Mouse (Mus musculus): ENCODE measurements around the gene Draxin. TPM values are rescaled to one million over a fixed set of nuclear protein-coding genes. Genes with fewer than 3 reads are reported as not detected.

The Draxin gene
- total and polyA plus RNA-seq, 2 experiments from 2014 or later = 8.7 to 40.5 TPM

DNA sequence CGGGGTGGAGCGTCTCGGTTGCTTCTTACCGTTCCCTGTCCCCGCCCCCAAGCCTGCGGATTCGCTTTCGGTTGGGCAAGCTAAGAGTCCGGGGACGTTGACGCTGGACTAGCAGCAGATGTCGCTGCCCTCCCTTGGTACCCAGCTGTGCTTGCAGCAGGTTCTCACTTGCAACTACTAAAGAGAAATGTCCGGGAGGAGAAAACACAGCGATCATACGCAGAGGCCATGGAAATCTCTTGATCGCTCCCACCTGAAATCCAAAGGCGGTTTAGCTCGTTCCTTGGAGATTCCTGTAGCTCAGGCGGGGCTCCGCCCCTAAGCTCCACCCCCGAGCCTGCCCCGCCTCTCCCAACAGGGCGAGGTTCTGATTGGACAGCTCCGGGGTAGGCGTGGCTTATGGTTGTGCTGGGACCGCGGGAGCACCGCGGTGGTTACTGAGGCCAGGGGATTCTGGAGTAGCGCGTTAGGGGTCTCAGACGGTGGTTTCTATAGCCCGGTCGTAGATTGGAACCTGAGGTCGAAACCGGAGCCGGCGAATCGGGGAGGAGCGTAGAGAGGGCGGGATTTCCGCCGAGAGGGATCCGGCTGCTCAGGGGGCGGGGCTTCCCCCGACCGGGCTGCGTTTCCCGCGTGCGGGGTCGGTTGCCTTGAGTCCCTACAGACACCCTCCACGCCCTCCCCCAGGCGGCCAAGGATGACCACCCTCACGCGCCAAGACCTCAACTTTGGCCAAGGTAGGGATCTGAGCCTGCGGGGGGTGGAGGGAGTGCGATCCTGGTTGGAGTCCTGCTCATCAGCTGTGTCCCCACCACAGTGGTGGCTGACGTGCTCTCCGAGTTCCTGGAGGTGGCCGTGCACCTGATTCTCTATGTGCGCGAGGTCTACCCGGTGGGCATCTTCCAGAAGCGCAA, 9.9 kb upstream of the Draxin start:
- Histone ChIP-seq H3K27me3 (ENCODE audit: insufficient read depth, low read length) (no peaks in the 10 kb centered on the region), H3K4me1 (ENCODE audit: insufficient read depth) (no peaks in the 10 kb centered on the region), H3K9ac (peak overlapping the region; percentile 63), H3K9me3 (ENCODE audit: low read length) (no peaks in the 10 kb centered on the region), H3K36me3 (ENCODE audit: insufficient read depth) (peaks cover 12% of the 10 kb centered on the region), H3K27ac (ENCODE audit: low read depth, low read length) (peak overlapping the region; percentile 90), H3K4me2 (ENCODE audit: low read depth) (peak overlapping the region; percentile 97), H3K4me3 (ENCODE audit: low read depth, low read length) (peak overlapping the region; percentile 60)
- WGBS = under 1% methylated on average over 65 of the region's 65 CpGs
- TF ChIP-seq CTCF (IDR thresholded peaks at IDR 0.05; ENCODE audit: low read depth) = peak; percentile 64
- ATAC-seq = peak; percentile 97
- peak; percentile 96 for DNase-seq

DNA sequence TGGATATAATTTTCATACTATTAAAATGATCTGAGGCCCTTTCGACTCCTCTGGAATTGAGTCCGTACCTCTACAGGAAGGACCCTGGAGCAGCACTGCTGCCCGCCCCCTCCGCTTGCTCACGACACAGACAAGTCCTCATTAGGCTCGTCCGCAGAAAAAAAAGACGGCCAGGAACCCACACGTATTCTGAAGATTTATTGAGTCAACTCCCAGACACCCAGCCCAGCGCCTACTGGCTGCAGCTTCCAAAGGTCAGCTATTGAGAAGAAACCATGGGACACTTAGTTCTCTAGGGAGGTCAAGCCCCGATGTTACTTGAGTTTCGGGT, 9.2 kb upstream of the Draxin start:
- Histone ChIP-seq H3K9me3 (ENCODE audit: low read length) (no peaks in the 10 kb centered on the region), H3K4me1 (ENCODE audit: insufficient read depth) (no peaks in the 10 kb centered on the region), H3K9ac (peak overlapping the region; percentile 63), H3K4me2 (ENCODE audit: low read depth) (peak overlapping the region; percentile 97), H3K4me3 (ENCODE audit: low read depth, low read length) (peak overlapping the region; percentile 60), H3K27ac (ENCODE audit: low read depth, low read length) (peak overlapping the region; percentile 90), H3K27me3 (ENCODE audit: insufficient read depth, low read length) (no peaks in the 10 kb centered on the region), H3K36me3 (ENCODE audit: insufficient read depth) (peaks cover 6% of the 10 kb centered on the region)
- TF ChIP-seq CTCF (IDR thresholded peaks at IDR 0.05; ENCODE audit: low read depth) = no peak
- ATAC-seq = no peak; the same call in 1 of the 2 replicates
- 3% methylated on average over 12 of the region's 12 CpGs for WGBS
- no peak for DNase-seq

- Histone ChIP-seq H3K4me1 (ENCODE audit: insufficient read depth) (no peaks in the 10 kb centered on the region), H3K36me3 (ENCODE audit: insufficient read depth) (no peaks in the 10 kb centered on the region), H3K4me2 (ENCODE audit: low read depth) (no peak overlapping the region), H3K27ac (ENCODE audit: low read depth, low read length) (no peak overlapping the region), H3K9ac (no peak overlapping the region), H3K27me3 (ENCODE audit: insufficient read depth, low read length) (no peaks in the 10 kb centered on the region), H3K9me3 (ENCODE audit: low read length) (no peaks in the 10 kb centered on the region), H3K4me3 (ENCODE audit: low read depth, low read length) (no peak overlapping the region)
- ATAC-seq = no peak
- no peak for TF ChIP-seq CTCF (IDR thresholded peaks at IDR 0.05; ENCODE audit: low read depth)
- 48% methylated on average over 8 of the region's 8 CpGs for WGBS
- no peak for DNase-seq
Measured at GRCm38 (mm10) chr4:148137503-148137902, 7.0 kb upstream of the Draxin start.

GRCm38 (mm10) chr4:148134988-148135387, 4.5 kb upstream of the Draxin start:
- no peak for TF ChIP-seq CTCF (IDR thresholded peaks at IDR 0.05; ENCODE audit: low read depth)
- no peak for ATAC-seq
- Histone ChIP-seq H3K4me1 (ENCODE audit: insufficient read depth) (peaks cover 8% of the 10 kb centered on the region), H3K27me3 (ENCODE audit: insufficient read depth, low read length) (no peaks in the 10 kb centered on the region), H3K36me3 (ENCODE audit: insufficient read depth) (no peaks in the 10 kb centered on the region), H3K4me3 (ENCODE audit: low read depth, low read length) (no peak overlapping the region), H3K9me3 (ENCODE audit: low read length) (no peaks in the 10 kb centered on the region), H3K9ac (no peak overlapping the region), H3K27ac (ENCODE audit: low read depth, low read length) (no peak overlapping the region), H3K4me2 (ENCODE audit: low read depth) (no peak overlapping the region)
- DNase-seq = no peak
- 84% methylated on average over 8 of the region's 8 CpGs for WGBS

- H3K4me2 ChIP-seq (ENCODE audit: low read depth) = peak overlapping the region; percentile 81
- H3K4me3 ChIP-seq (ENCODE audit: low read depth, low read length) = peak overlapping the region; percentile 87
- no peaks in the 10 kb centered on the region for H3K9me3 ChIP-seq (ENCODE audit: low read length)
- peak; percentile 51 for ATAC-seq
- peak; percentile 59 for DNase-seq
- peak overlapping the region; percentile 99 for H3K9ac ChIP-seq
- peaks cover 17% of the 10 kb centered on the region for H3K4me1 ChIP-seq (ENCODE audit: insufficient read depth)
- no peak for TF ChIP-seq CTCF (IDR thresholded peaks at IDR 0.05; ENCODE audit: low read depth)
- no peaks in the 10 kb centered on the region for H3K36me3 ChIP-seq (ENCODE audit: insufficient read depth)
- WGBS = 1% methylated on average over 21 of the region's 21 CpGs
- H3K27me3 ChIP-seq (ENCODE audit: insufficient read depth, low read length) = no peaks in the 10 kb centered on the region
- H3K27ac ChIP-seq (ENCODE audit: low read depth, low read length) = peak overlapping the region; percentile 97
Measured at GRCm38 (mm10) chr4:148131497-148132081, 1.1 kb upstream of the Draxin start.

DNA sequence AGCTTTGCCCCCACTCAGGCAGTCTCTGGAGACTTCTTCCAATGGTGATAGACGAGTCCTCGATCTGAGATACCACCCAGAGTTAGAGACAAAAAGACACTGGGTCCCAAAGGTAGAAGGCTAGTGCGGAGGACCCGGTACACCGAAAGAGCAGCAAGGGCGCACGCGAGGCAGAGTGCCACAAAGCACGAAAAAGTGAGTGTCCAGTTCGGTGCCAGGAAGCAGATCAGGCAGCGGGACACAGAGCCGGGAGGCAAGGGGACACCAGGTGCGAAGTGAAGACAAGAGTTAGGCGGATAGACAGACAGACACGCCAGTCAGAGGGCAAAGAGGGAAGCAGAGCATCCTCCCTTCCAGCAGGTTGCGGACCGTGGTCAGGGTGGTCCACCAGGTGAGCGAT, 365 bp downstream of the Draxin start, which contains the start of gene Mad2l2:
Mad2l2 (plus strand) TSS at position 252 of the 400 bp plus-strand sequence.
- 2% methylated on average over 17 of the region's 18 CpGs for WGBS

DNA sequence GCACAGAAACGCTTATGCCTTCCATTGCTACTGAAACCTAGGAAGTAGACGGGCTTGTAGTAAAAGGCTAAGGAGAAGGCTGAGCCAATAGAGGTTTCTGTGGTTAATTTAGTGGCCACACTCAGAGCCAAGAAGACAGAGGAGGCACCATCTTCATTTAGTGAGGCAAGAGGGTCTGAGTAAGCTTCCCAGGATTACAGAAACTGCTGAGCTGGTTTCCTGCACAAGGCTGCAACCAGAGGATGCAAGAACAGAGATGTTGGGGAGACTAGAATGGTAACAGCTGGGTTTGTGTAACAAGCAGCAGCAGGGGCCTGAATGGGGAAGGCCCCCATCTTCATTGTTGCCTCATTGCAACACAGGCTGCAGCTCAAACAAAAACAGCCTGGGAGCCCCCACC, 1.8 kb downstream of the Draxin start:
- no peaks in the 10 kb centered on the region for H3K9me3 ChIP-seq (ENCODE audit: low read length)
- peak overlapping the region; percentile 87; the same call in 1 of the 2 replicates for H3K4me3 ChIP-seq (ENCODE audit: low read depth, low read length)
- peak overlapping the region; percentile 81 for H3K4me2 ChIP-seq (ENCODE audit: low read depth)
- WGBS = 68% methylated on average over 2 of the region's 2 CpGs
- no peak for DNase-seq
- no peaks in the 10 kb centered on the region for H3K36me3 ChIP-seq (ENCODE audit: insufficient read depth)
- peaks cover 19% of the 10 kb centered on the region for H3K4me1 ChIP-seq (ENCODE audit: insufficient read depth)
- H3K27me3 ChIP-seq (ENCODE audit: insufficient read depth, low read length) = no peaks in the 10 kb centered on the region
- peak overlapping the region; percentile 47; the same call in 1 of the 2 replicates for H3K27ac ChIP-seq (ENCODE audit: low read depth, low read length)
- TF ChIP-seq CTCF (IDR thresholded peaks at IDR 0.05; ENCODE audit: low read depth) = no peak
- no peak for ATAC-seq
- peak overlapping the region; percentile 99; the same call in 1 of the 2 replicates for H3K9ac ChIP-seq

More for the DNA sequence above, 365 bp downstream of the Draxin start, which contains the start of gene Mad2l2:
- Histone ChIP-seq H3K4me1 (ENCODE audit: insufficient read depth) (peaks cover 18% of the 10 kb centered on the region), H3K27me3 (ENCODE audit: insufficient read depth, low read length) (no peaks in the 10 kb centered on the region), H3K4me2 (ENCODE audit: low read depth) (peak within 1 kb of the TSS; percentile 81), H3K9ac (peak within 1 kb of the TSS; percentile 99), H3K9me3 (ENCODE audit: low read length) (no peaks in the 10 kb centered on the region), H3K4me3 (ENCODE audit: low read depth, low read length) (peak within 1 kb of the TSS; percentile 87), H3K36me3 (ENCODE audit: insufficient read depth) (no peaks in the 10 kb centered on the region), H3K27ac (ENCODE audit: low read depth, low read length) (peak within 1 kb of the TSS; percentile 97)
- peak; percentile 65 for DNase-seq
- ATAC-seq = peak; percentile 9; the same call in 1 of the 2 replicates
- TF ChIP-seq CTCF (IDR thresholded peaks at IDR 0.05; ENCODE audit: low read depth) = no peak; the same call in 1 of the 2 replicates
